Mouse (Mus musculus) kidney, postnatal 14 days (tissue): Measurements from ENCODE around the gene Tcf7l2.

Experiments
- DNase-seq: peaks from one replicate; pipeline ENCODE4 v3.0.0; 2022; ENCODE audit warnings: mixed read lengths

Tcf7l2 gene

GRCm38 (mm10) chr19:55914614-55915211 is 173.1 kb downstream of the Tcf7l2 start:
- no peak for DNase-seq

GRCm38 (mm10) chr19:55915506-55915905 is 173.9 kb downstream of the Tcf7l2 start:
- DNase-seq: no peak

GRCm38 (mm10) chr19:55916211-55916610 is 174.6 kb downstream of the Tcf7l2 start:
- DNase-seq: no peak

GRCm38 (mm10) chr19:55923789-55924426 is 182.3 kb downstream of the Tcf7l2 start:
- DNase-seq: peak; percentile 30

GRCm38 (mm10) chr19:55924800-55925199 is 183.2 kb downstream of the Tcf7l2 start:
- no peak for DNase-seq

- peak; percentile 35 for DNase-seq
These were observed 183.8 kb downstream of the Tcf7l2 start for GRCm38 (mm10) chr19:55925425-55925803.

- no peak for DNase-seq
These were observed 184.3 kb downstream of the Tcf7l2 start for GRCm38 (mm10) chr19:55925804-55926521.

- no peak for DNase-seq
These were observed 185.4 kb downstream of the Tcf7l2 start for GRCm38 (mm10) chr19:55926858-55927673.

GRCm38 (mm10) chr19:55927674-55928061 is 186.0 kb downstream of the Tcf7l2 start:
- DNase-seq: no peak

- DNase-seq: no peak
These were observed 187.1 kb downstream of the Tcf7l2 start for GRCm38 (mm10) chr19:55928674-55929073.

GRCm38 (mm10) chr19:55931642-55932041 is 190.0 kb downstream of the Tcf7l2 start:
- no peak for DNase-seq

- peak; percentile 36 for DNase-seq
These were observed 192.5 kb downstream of the Tcf7l2 start for GRCm38 (mm10) chr19:55933947-55934729.

- no peak for DNase-seq
These were observed 193.0 kb downstream of the Tcf7l2 start for GRCm38 (mm10) chr19:55934730-55935003.

- no peak for DNase-seq
These were observed 195.4 kb downstream of the Tcf7l2 start for GRCm38 (mm10) chr19:55937026-55937425.

- no peak for DNase-seq
These were observed 196.8 kb downstream of the Tcf7l2 start for GRCm38 (mm10) chr19:55938254-55939046.

- no peak for DNase-seq
These were observed 197.5 kb downstream of the Tcf7l2 start for GRCm38 (mm10) chr19:55939090-55939489.

GRCm38 (mm10) chr19:55939719-55940118 is 198.1 kb downstream of the Tcf7l2 start:
- no peak for DNase-seq

GRCm38 (mm10) chr19:55940538-55941252 is 199.1 kb downstream of the Tcf7l2 start:
- no peak for DNase-seq

- no peak for DNase-seq
These were observed 199.9 kb downstream of the Tcf7l2 start for GRCm38 (mm10) chr19:55941253-55942125.

GRCm38 (mm10) chr19:55951397-55951796 is 209.8 kb downstream of the Tcf7l2 start:
- DNase-seq: no peak
